Mouse (Mus musculus): ENCODE data around the gene Gm20661.

DNA sequence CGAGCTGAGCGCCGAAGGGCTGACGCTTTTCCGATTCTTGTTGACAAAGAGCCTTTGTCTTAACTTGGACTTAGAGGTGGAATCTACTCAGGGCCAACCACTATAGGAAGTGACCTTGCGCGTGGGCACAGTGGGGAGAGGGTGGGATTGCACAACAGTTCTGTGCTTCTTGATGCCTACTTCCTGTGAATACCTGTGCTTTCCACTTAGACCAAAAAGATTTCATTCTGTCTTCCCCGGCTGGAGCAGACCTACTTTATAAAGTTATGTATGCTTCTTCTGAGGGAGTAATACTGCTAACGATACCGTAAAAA lies 33.0 kb upstream of the Gm20661 start, which contains the start of gene Traip:
- TF ChIP-seq POLR2A (IDR thresholded peaks at IDR 0.05; ENCODE audit: extremely low read depth, insufficient read depth, low read length) (no peak), CTCF (IDR thresholded peaks at IDR 0.05; ENCODE audit: extremely low read depth, insufficient read depth, low read length) (no peak)
